Mouse (Mus musculus): Measurements from ENCODE around the gene Hoxd1.

DNA sequence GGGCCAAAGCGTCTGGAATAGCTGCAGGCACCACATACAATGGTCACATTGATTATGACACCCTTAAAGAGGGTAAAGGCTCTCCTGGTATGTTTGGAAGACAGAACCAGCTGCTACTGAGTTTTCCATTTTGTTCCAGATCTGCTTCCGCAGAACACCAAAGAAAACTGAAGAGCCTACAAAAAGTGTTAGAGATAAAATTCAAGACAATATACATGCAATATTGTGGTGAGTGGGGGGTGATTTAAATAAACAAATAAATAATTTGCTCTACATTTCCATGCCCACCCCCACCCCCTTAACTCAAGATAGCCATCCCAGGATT, 23.3 kb upstream of the Hoxd1 start:
- TF ChIP-seq CTCF (IDR thresholded peaks at IDR 0.05; ENCODE audit: low read depth) (no peak), EP300 (IDR thresholded peaks at IDR 0.05; ENCODE audit: low read depth) (no peak)
